In genomic region chr8:105455218-105455617, GRCm38 (mm10) we compare ENCODE assay signal across 18 mouse cellular contexts. TPM values are rescaled to one million over a fixed set of nuclear protein-coding genes. Genes with fewer than 3 reads are reported as not detected.
DNase-seq lines count a peak whose midpoint lies in the region; ATAC-seq lines count a peak whose summit lies in the region.
"Had no signal": no experiment of that assay in that cellular context is flagged by ENCODE, and none has a peak within 500 bp of the region (broad histone marks: within the 10 kb centered on the region; RNA-seq: fewer than 3 reads in every experiment).

No protein-coding gene starts in this region.

- peak; percentile 19 to 26 for DNase-seq in heart, adult 18-20 months
- DNase-seq in heart, postnatal 25 days (ENCODE audit: low spot score) = no peak
- DNase-seq in liver, embryonic 13.5 days = peak; percentile 25
- DNase-seq in left cerebral cortex, postnatal 10 days (ENCODE audit: extremely low spot score in 1 of 2, low spot score in 2 of 2) = no peak
- DNase-seq in right cerebral cortex, adult 2 months (ENCODE audit: low spot score in 2 of 2) = no peak
- DNase-seq: adrenal gland, postnatal 14 days; cerebellum, postnatal 25 days; kidney, postnatal 14 days had no signal

- peaks cover 15% of the 10 kb centered on the region for H3K27me3 ChIP-seq in liver, embryonic 13.5 days
- H3K27me3 ChIP-seq: embryonic facial prominence, embryonic 12.5 days; forebrain, embryonic 12.5 days; limb, embryonic 13.5 days had no signal

- peaks cover 36% of the 10 kb centered on the region for H3K4me1 ChIP-seq in liver, embryonic 13.5 days (replicated peaks)
- H3K4me1 ChIP-seq: embryonic facial prominence, embryonic 12.5 days; limb, embryonic 13.5 days had no signal

- peak overlapping the region; percentile 43 for H3K4me2 ChIP-seq in liver, embryonic 13.5 days
- H3K4me2 ChIP-seq: embryonic facial prominence, embryonic 12.5 days; forebrain, embryonic 12.5 days; heart, embryonic 13.5 days; limb, embryonic 13.5 days had no signal

- intact Hi-C loops in heart, postnatal 25 days (cut with DNase I) = no loop called here
- intact Hi-C loops in left cerebral cortex, postnatal 10 days (cut with DNase I) = no loop called here

- peak; percentile 41; the same call in 1 of the 2 replicates for ATAC-seq in erythroblast, adult 5-6 weeks (replicated peaks; ENCODE audit: low FRiP score, poor library complexity, severe bottlenecking)
- ATAC-seq in liver, embryonic 13.5 days (ENCODE audit: low read depth) = no peak; the same call in 1 of the 2 replicates
- peak; percentile 95 for ATAC-seq in monocyte, adult 5-6 weeks (replicated peaks; ENCODE audit: insufficient number of reproducible peaks, low FRiP score, low TSS enrichment, poor library complexity, severe bottlenecking)
- ATAC-seq in activated CD4-positive, CD25-positive, alpha-beta regulatory T cell, adult 4 months = no peak
- ATAC-seq: intestine, postnatal 0 days had no signal

- peak overlapping the region; percentile 30; the same call in 1 of the 2 replicates for H3K9ac ChIP-seq in liver, embryonic 13.5 days
- H3K9ac ChIP-seq: embryonic facial prominence, embryonic 12.5 days; forebrain, embryonic 12.5 days; heart, embryonic 13.5 days; limb, embryonic 13.5 days had no signal

- H3K36me3 ChIP-seq in liver, embryonic 13.5 days = no peaks in the 10 kb centered on the region
- H3K36me3 ChIP-seq: embryonic facial prominence, embryonic 12.5 days; forebrain, embryonic 12.5 days; heart, embryonic 13.5 days; limb, embryonic 13.5 days had no signal

- 11% methylated on average over 10 of the region's 10 CpGs for WGBS in liver, embryonic 13.5 days (ENCODE audit: insufficient replicate concordance)

- H3K9me3 ChIP-seq in liver, embryonic 13.5 days (replicated peaks) = no peaks in the 10 kb centered on the region
- H3K9me3 ChIP-seq: embryonic facial prominence, embryonic 12.5 days; forebrain, embryonic 12.5 days; heart, embryonic 13.5 days; limb, embryonic 13.5 days had no signal

- peak overlapping the region; percentile 49; the same call in 1 of the 2 replicates for H3K27ac ChIP-seq in liver, embryonic 13.5 days
- H3K27ac ChIP-seq: embryonic facial prominence, embryonic 12.5 days; forebrain, embryonic 12.5 days; heart, embryonic 13.5 days; limb, embryonic 13.5 days had no signal

- H3K4me3 ChIP-seq in liver, embryonic 13.5 days (replicated peaks) = peak overlapping the region; percentile 21; the same call in 1 of the 2 replicates
- H3K4me3 ChIP-seq: embryonic facial prominence, embryonic 12.5 days; forebrain, embryonic 12.5 days; heart, embryonic 13.5 days; limb, embryonic 13.5 days had no signal

RNA-seq across cellular contexts. Expression of gene Tppp3, which starts 16.1 kb away (rescaled TPM):
- 10 to 100 TPM; 38.0 to 41.4 TPM for total RNA-seq in heart, adult 18-20 months (2021)
- 10 to 100 TPM; 51.4 TPM for total RNA-seq in heart, postnatal 25 days (2021)
- not detected in 2 replicates for total RNA-seq in erythroblast, adult 5-6 weeks (2015; ENCODE audit: low replicate concordance)
- total RNA-seq in erythroblast, adult 5-6 weeks (2017; ENCODE audit: low replicate concordance) = not detected in 2 replicates
- polyA plus RNA-seq in liver, embryonic 13.5 days (2015; fragmentation: Nextera tagmentation; extraction: Ambion mirVana) = 1.6 and 1.8 TPM in 2 replicates
- total RNA-seq in monocyte, adult 5-6 weeks (2017) = 164 to 258 TPM (median 248 TPM) in 3 replicates
- 10 to 100 TPM; 75.5 to 88.7 TPM for total RNA-seq in left cerebral cortex, postnatal 10 days (2021)
- polyA plus RNA-seq in activated CD4-positive, CD25-positive, alpha-beta regulatory T cell, adult 4 months (2017; shearing (Covaris generic)) = under 1 TPM; 0.50 to 0.60 TPM

RNA-seq across cellular contexts. Expression of gene Zdhhc1, which starts 41.5 kb away (rescaled TPM):
- 10 to 100 TPM; 12.5 to 14.2 TPM for total RNA-seq in heart, adult 18-20 months (2021)
- total RNA-seq in heart, postnatal 25 days (2021) = 10 to 100 TPM; 12.8 to 13.6 TPM
- total RNA-seq in erythroblast, adult 5-6 weeks (2015; ENCODE audit: low replicate concordance) = not detected in 2 replicates
- 0.17 and 0.42 TPM in 2 replicates for total RNA-seq in erythroblast, adult 5-6 weeks (2017; ENCODE audit: low replicate concordance)
- 2.1 TPM in 2 replicates for polyA plus RNA-seq in liver, embryonic 13.5 days (2015; fragmentation: Nextera tagmentation; extraction: Ambion mirVana)
- total RNA-seq in monocyte, adult 5-6 weeks (2017) = 0.43 to 0.49 TPM (median 0.48 TPM) in 3 replicates
- 10 to 100 TPM; 21.6 to 21.8 TPM for total RNA-seq in left cerebral cortex, postnatal 10 days (2021)
- polyA plus RNA-seq in activated CD4-positive, CD25-positive, alpha-beta regulatory T cell, adult 4 months (2017; shearing (Covaris generic)) = under 1 TPM; 0.43 to 0.62 TPM

RNA-seq across cellular contexts. Expression of gene Lrrc36, which starts 41.8 kb away (rescaled TPM):
- total RNA-seq in heart, adult 18-20 months (2021) = under 1 TPM; 0.27 to 0.64 TPM
- under 1 TPM; 0.42 to 0.73 TPM for total RNA-seq in heart, postnatal 25 days (2021)
- total RNA-seq in erythroblast, adult 5-6 weeks (2015; ENCODE audit: low replicate concordance) = 0.96 TPM in 1 of 2 replicates, not detected in the other
- 0.56 and 0.85 TPM in 2 replicates for total RNA-seq in erythroblast, adult 5-6 weeks (2017; ENCODE audit: low replicate concordance)
- 0.15 and 0.16 TPM in 2 replicates for polyA plus RNA-seq in liver, embryonic 13.5 days (2015; fragmentation: Nextera tagmentation; extraction: Ambion mirVana)
- not detected in 3 replicates for total RNA-seq in monocyte, adult 5-6 weeks (2017)
- under 1 TPM; 0.32 to 0.79 TPM for total RNA-seq in left cerebral cortex, postnatal 10 days (2021)
- polyA plus RNA-seq in activated CD4-positive, CD25-positive, alpha-beta regulatory T cell, adult 4 months (2017; shearing (Covaris generic)) = not detected

RNA-seq across cellular contexts. Expression of gene Kctd19, which starts 41.9 kb away (rescaled TPM):
- not detected for total RNA-seq in heart, adult 18-20 months (2021)
- under 1 TPM in 1 of 2 experiments, not detected in 1; 0.44 TPM for total RNA-seq in heart, postnatal 25 days (2021)
- not detected in 2 replicates for total RNA-seq in erythroblast, adult 5-6 weeks (2015; ENCODE audit: low replicate concordance)
- not detected in 2 replicates for total RNA-seq in erythroblast, adult 5-6 weeks (2017; ENCODE audit: low replicate concordance)
- polyA plus RNA-seq in liver, embryonic 13.5 days (2015; fragmentation: Nextera tagmentation; extraction: Ambion mirVana) = not detected in 2 replicates
- 0.32 TPM in 1 of 3 replicates, not detected in the others for total RNA-seq in monocyte, adult 5-6 weeks (2017)
- total RNA-seq in left cerebral cortex, postnatal 10 days (2021) = not detected
- not detected for polyA plus RNA-seq in activated CD4-positive, CD25-positive, alpha-beta regulatory T cell, adult 4 months (2017; shearing (Covaris generic))
- total RNA-seq: layer of hippocampus, postnatal 14 days had no signal
- polyA plus RNA-seq: embryonic facial prominence, embryonic 12.5 days; forebrain, embryonic 12.5 days; heart, embryonic 13.5 days; hindbrain, embryonic 11.5 days; limb, embryonic 13.5 days had no signal

Comparison
In these comparisons a context has a peak if more than half of its experiments do, and no peak if none do; other contexts are left out.
1. DNase-seq: peak in heart, adult 18-20 months (2 of 2) and liver, embryonic 13.5 days (single experiment); none in heart, postnatal 25 days (single experiment), left cerebral cortex, postnatal 10 days (0 of 2) and right cerebral cortex, adult 2 months (0 of 2).
2. ATAC-seq: peak in erythroblast, adult 5-6 weeks (single experiment) and monocyte, adult 5-6 weeks (single experiment); none in liver, embryonic 13.5 days (single experiment) and activated CD4-positive, CD25-positive, alpha-beta regulatory T cell, adult 4 months (single experiment).
3. RNA of gene Tppp3, which starts 16.1 kb away (total RNA-seq): 164 to 258 TPM in monocyte, adult 5-6 weeks, 75.5 to 88.7 TPM in left cerebral cortex, postnatal 10 days, 51.4 TPM in heart, postnatal 25 days and 38.0 to 41.4 TPM in heart, adult 18-20 months; not detected in erythroblast, adult 5-6 weeks; every median in the first group is over 10 times any median in the second.